Mouse (Mus musculus): ENCODE measurements at regions not wholly inside any gene's neighbourhood (a gene's known extent, or its start where the extent isn't known, plus 50 kb on each side); places are given as distances from the start of the nearest gene placed in this dataset. TPM values are rescaled to one million over a fixed set of nuclear protein-coding genes. Genes with fewer than 3 reads are reported as not detected.

GRCm38 (mm10) chr8:128292394-128292793 is 66.0 kb upstream of the Nrp1 start:
- Histone ChIP-seq H3K4me3 (ENCODE audit: low read depth, low read length) (no peak overlapping the region), H3K27ac (replicated peaks; ENCODE audit: low read depth, low read length) (no peak overlapping the region), H3K9ac (replicated peaks; ENCODE audit: low read length) (no peak overlapping the region), H3K4me2 (ENCODE audit: low read depth, low read length) (no peak overlapping the region), H3K36me3 (replicated peaks; ENCODE audit: control insufficient read depth, insufficient read depth, low read depth, low read length) (no peaks in the 10 kb centered on the region), H3K4me1 (ENCODE audit: control insufficient read depth, insufficient read depth, low read length) (no peaks in the 10 kb centered on the region), H3K9me3 (replicated peaks; ENCODE audit: control insufficient read depth, low read length) (no peaks in the 10 kb centered on the region), H3K27me3 (ENCODE audit: control insufficient read depth, insufficient read depth, low read length) (no peaks in the 10 kb centered on the region)
- 84% methylated on average over 6 of the region's 6 CpGs for WGBS
- no peak for DNase-seq (ENCODE audit: low spot score)
- ATAC-seq (replicated peaks; ENCODE audit: insufficient number of reproducible peaks, low FRiP score, low TSS enrichment, low read depth): no peak

- Histone ChIP-seq H3K4me3 (ENCODE audit: low read depth, low read length) (no peak overlapping the region), H3K4me1 (ENCODE audit: control insufficient read depth, insufficient read depth, low read length) (no peaks in the 10 kb centered on the region), H3K27me3 (ENCODE audit: control insufficient read depth, insufficient read depth, low read length) (no peaks in the 10 kb centered on the region), H3K9me3 (replicated peaks; ENCODE audit: control insufficient read depth, low read length) (no peaks in the 10 kb centered on the region), H3K9ac (replicated peaks; ENCODE audit: low read length) (no peak overlapping the region), H3K36me3 (replicated peaks; ENCODE audit: control insufficient read depth, insufficient read depth, low read depth, low read length) (no peaks in the 10 kb centered on the region), H3K4me2 (ENCODE audit: low read depth, low read length) (no peak overlapping the region), H3K27ac (replicated peaks; ENCODE audit: low read depth, low read length) (no peak overlapping the region)
- WGBS: 88% methylated on average over 14 of the region's 14 CpGs
- DNase-seq (ENCODE audit: low spot score) (no peak), ATAC-seq (replicated peaks; ENCODE audit: insufficient number of reproducible peaks, low FRiP score, low TSS enrichment, low read depth) (no peak)
Measured at GRCm38 (mm10) chr8:128296728-128297380, 61.5 kb upstream of the Nrp1 start.

GRCm38 (mm10) chr8:128302322-128302721 is 56.1 kb upstream of the Nrp1 start:
- H3K27me3 ChIP-seq (ENCODE audit: control insufficient read depth, insufficient read depth, low read length): no peaks in the 10 kb centered on the region
- WGBS: 73% methylated on average over 2 of the region's 2 CpGs
- no peaks in the 10 kb centered on the region for H3K4me1 ChIP-seq (ENCODE audit: control insufficient read depth, insufficient read depth, low read length)
- no peaks in the 10 kb centered on the region for H3K9me3 ChIP-seq (replicated peaks; ENCODE audit: control insufficient read depth, low read length)
- no peak overlapping the region for H3K4me3 ChIP-seq (ENCODE audit: low read depth, low read length)
- ATAC-seq (replicated peaks; ENCODE audit: insufficient number of reproducible peaks, low FRiP score, low TSS enrichment, low read depth): no peak
- no peak for DNase-seq (ENCODE audit: low spot score)
- no peak overlapping the region for H3K27ac ChIP-seq (replicated peaks; ENCODE audit: low read depth, low read length)
- H3K36me3 ChIP-seq (replicated peaks; ENCODE audit: control insufficient read depth, insufficient read depth, low read depth, low read length): no peaks in the 10 kb centered on the region
- no peak overlapping the region for H3K9ac ChIP-seq (replicated peaks; ENCODE audit: low read length)
- H3K4me2 ChIP-seq (ENCODE audit: low read depth, low read length): no peak overlapping the region

Small RNAs in the stretch of these regions (microRNA-seq; reads per million reads assigned to microRNA genes)
- not detected for gene Mir21c (ENCODE audit: borderline number of aligned reads)
